Mouse (Mus musculus) kidney, embryonic 16.5 days (tissue): ENCODE measurements around the gene Bcr. TPM values are rescaled to one million over a fixed set of nuclear protein-coding genes. Genes with fewer than 3 reads are reported as not detected.

Experiments
- ATAC-seq: fragments of 200-750 bp; cut with Nextera tagmentation; 2 replicates; pipeline ENCODE4 v1.8.0; 2017; ENCODE audit warnings: moderate TSS enrichment; ENCODE audit not compliant: low FRiP score, low TSS enrichment
- H3K27ac ChIP-seq: fragments of 300-500 bp; sonication (generic); 2 replicates; pipeline ENCODE4 v1.5.1; 2014; ENCODE audit warnings: low read length
- H3K27me3 ChIP-seq: fragments of 300-500 bp; sonication (generic); 2 replicates; pipeline ENCODE4 v1.6.1; 2014; ENCODE audit warnings: low read length, control low read depth, mixed read lengths; ENCODE audit not compliant: insufficient read depth
- H3K36me3 ChIP-seq: fragments of 300-500 bp; sonication (generic); 2 replicates; pipeline ENCODE4 v1.6.1; 2014; ENCODE audit warnings: low read length, control low read depth, mixed read lengths; ENCODE audit not compliant: insufficient read depth
- H3K4me1 ChIP-seq: fragments of 300-500 bp; sonication (generic); 2 replicates; pipeline ENCODE4 v1.6.1; 2014; ENCODE audit warnings: low read length, control low read depth, mixed read lengths; ENCODE audit not compliant: insufficient read depth
- H3K4me2 ChIP-seq: fragments of 300-500 bp; sonication (generic); replicated peaks from 2 replicates; pipeline ENCODE4 v1.6.1; 2014; ENCODE audit warnings: low read depth, low read length
- H3K4me3 ChIP-seq: fragments of 300-500 bp; sonication (generic); 2 replicates; pipeline ENCODE4 v1.5.1; 2014; ENCODE audit warnings: mild to moderate bottlenecking, low read length
- H3K9ac ChIP-seq: fragments of 300-500 bp; sonication (generic); replicated peaks from 2 replicates; pipeline ENCODE4 v1.6.1; 2014; ENCODE audit warnings: low read length
- H3K9me3 ChIP-seq: fragments of 300-500 bp; sonication (generic); 2 replicates; pipeline ENCODE4 v1.6.1; 2016; ENCODE audit warnings: low read length, control low read depth
- WGBS: fragments of 180-500 bp; shearing (Covaris S2); extraction: QIAGEN DNeasy Blood & Tissue Kit; methylation state at CpG from one replicate; pipeline ENCODE4 v1.1.7; 2014; 5-methylcytosine and 5-hydroxymethylcytosine counted together
- polyA plus RNA-seq: library from polyadenylated mRNA; unstranded; fragments of >200 nt; fragmentation: Nextera tagmentation; extraction: Ambion mirVana; gene quantifications from 2 replicates; pipeline ENCODE4 v1.2.1, GENCODE M21; 2015

Bcr gene
- polyA plus RNA-seq, 1 experiment from 2014 or later, result 6.8 TPM

GRCm38 (mm10) chr10:75182151-75182774 is 121.9 kb downstream of the Bcr start:
- no peak; the same call in 1 of the 2 replicates for ATAC-seq
- 25% methylated on average over 14 of the region's 14 CpGs for WGBS

DNA sequence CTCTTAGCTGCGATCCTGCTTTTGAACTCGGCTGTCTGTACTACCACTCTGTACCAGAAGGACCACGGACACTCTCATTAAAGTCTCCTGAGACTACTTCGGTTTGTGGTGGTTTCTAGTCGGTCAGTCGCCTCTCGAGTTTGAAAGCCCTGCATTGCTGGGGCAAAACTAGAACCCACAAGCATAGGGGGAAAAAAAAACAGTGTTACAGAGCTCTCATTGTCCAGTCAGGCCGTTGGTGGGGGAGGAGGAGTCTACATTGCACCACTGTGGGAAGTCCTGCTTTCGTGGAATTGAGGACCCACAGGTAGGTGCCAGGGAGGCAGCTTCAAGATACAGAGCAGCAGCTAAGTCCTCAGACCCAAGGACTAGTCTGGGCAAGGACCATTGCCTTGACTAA is 124.4 kb downstream of the Bcr start:
- H3K4me3 ChIP-seq, result no peak overlapping the region
- no peak overlapping the region for H3K27ac ChIP-seq
- ATAC-seq, result no peak
- H3K9me3 ChIP-seq, result no peaks in the 10 kb centered on the region
- H3K27me3 ChIP-seq, result no peaks in the 10 kb centered on the region
- peaks cover 8% of the 10 kb centered on the region; the same call in 1 of the 2 replicates for H3K4me1 ChIP-seq
- H3K36me3 ChIP-seq, result peaks cover 15% of the 10 kb centered on the region
- no peak overlapping the region for H3K4me2 ChIP-seq
- 89% methylated on average over 9 of the region's 9 CpGs for WGBS
- H3K9ac ChIP-seq, result no peak overlapping the region

More at GRCm38 (mm10) chr10:75182151-75182774, 121.9 kb downstream of the Bcr start:
- H3K27me3 ChIP-seq, result no peaks in the 10 kb centered on the region
- H3K4me2 ChIP-seq, result no peak overlapping the region
- no peak overlapping the region for H3K4me3 ChIP-seq
- H3K9ac ChIP-seq, result no peak overlapping the region
- peaks cover 37% of the 10 kb centered on the region for H3K36me3 ChIP-seq
- H3K9me3 ChIP-seq, result no peaks in the 10 kb centered on the region
- no peak overlapping the region for H3K27ac ChIP-seq
- H3K4me1 ChIP-seq, result peaks cover 1% of the 10 kb centered on the region; the same call in 1 of the 2 replicates

DNA sequence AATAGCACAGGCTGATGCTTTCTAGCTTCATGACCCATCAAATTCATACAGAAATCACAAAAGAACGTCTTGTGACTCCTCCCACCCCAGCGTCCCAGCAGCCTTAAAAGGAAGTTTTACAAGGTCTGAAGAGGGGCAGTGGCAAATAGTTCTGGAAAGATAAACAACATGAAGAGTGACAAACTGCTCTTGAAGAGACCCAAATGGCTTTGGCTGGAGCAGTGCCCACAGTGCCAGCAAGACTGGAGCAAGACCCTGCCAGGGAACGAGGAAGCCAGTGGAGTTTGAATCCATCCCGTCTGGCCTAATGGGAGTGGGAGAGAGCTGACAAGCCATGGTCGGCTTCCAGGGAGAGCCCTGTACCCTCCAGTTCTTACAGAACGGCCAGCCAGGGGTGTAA is 126.2 kb downstream of the Bcr start:
- Histone ChIP-seq H3K36me3 (peaks cover 5% of the 10 kb centered on the region), H3K9me3 (no peaks in the 10 kb centered on the region), H3K27ac (no peak overlapping the region), H3K4me2 (no peak overlapping the region), H3K4me1 (peaks cover 8% of the 10 kb centered on the region; the same call in 1 of the 2 replicates), H3K4me3 (no peak overlapping the region), H3K9ac (no peak overlapping the region), H3K27me3 (no peaks in the 10 kb centered on the region)
- 32% methylated on average over 6 of the region's 6 CpGs for WGBS
- no peak for ATAC-seq

DNA sequence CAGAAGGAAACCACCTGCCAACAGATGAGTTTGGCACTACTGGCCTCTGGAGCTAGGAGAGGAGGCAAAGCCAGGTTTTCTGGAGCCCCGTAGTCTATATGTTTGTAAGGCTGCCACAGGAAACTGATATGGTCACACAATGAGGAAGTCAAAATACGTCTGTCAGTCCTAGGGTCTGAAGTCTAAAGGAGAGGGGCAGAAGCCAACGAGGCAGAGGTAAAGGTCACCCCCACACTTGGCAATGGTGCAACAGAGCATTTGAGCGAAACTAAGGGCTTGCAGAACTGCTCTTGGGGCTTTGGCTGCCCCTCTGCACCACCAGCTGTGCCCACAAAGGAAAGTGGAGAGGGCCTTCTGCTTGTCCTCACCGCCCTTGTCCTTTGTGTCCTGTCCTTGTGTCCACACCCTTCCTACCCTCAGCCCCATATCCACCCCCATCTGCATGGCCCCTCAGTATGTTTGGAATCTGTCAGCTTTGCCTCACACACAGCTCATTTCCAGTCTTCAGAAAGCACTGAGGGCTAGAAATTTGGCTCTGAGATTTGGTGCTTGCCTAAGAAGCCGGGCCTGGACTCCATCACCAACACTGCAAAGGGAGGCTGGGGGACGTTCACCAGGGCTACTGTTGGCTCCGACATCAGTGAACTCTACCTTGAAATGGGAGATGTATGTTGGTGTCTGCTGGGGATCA is 127.1 kb downstream of the Bcr start:
- Histone ChIP-seq H3K4me3 (no peak overlapping the region), H3K9ac (no peak overlapping the region), H3K4me1 (peaks cover 8% of the 10 kb centered on the region; the same call in 1 of the 2 replicates), H3K9me3 (no peaks in the 10 kb centered on the region), H3K27ac (no peak overlapping the region), H3K27me3 (no peaks in the 10 kb centered on the region), H3K4me2 (no peak overlapping the region), H3K36me3 (no peaks in the 10 kb centered on the region)
- 55% methylated on average over 8 of the region's 8 CpGs for WGBS
- no peak for ATAC-seq

DNA sequence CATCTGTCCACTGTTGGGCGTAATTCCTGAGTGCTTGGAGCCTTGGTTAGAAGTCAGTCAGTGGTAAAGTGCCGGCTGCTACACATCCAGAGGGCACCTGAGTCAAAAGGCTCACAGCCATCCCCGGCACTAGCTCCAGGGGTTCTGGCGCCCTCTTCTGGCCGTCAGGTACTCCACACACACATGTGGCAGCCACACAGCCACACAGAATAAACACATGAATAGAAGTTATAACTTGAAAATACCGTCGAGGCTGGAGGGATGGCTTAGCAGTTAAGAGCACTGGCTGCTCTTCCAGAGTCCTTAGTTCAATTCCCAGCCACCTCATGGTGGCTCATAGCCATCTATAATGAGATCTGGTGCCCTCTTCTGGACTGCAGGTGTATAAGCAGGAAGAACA is 131.3 kb downstream of the Bcr start:
- H3K36me3 ChIP-seq, result no peaks in the 10 kb centered on the region
- no peak overlapping the region for H3K9ac ChIP-seq
- no peak overlapping the region for H3K4me3 ChIP-seq
- WGBS, result 57% methylated on average over 7 of the region's 7 CpGs
- H3K9me3 ChIP-seq, result no peaks in the 10 kb centered on the region; the same call in 1 of the 2 replicates
- no peak overlapping the region for H3K4me2 ChIP-seq
- peaks cover 8% of the 10 kb centered on the region; the same call in 1 of the 2 replicates for H3K4me1 ChIP-seq
- no peaks in the 10 kb centered on the region for H3K27me3 ChIP-seq
- ATAC-seq, result no peak
- no peak overlapping the region for H3K27ac ChIP-seq

DNA sequence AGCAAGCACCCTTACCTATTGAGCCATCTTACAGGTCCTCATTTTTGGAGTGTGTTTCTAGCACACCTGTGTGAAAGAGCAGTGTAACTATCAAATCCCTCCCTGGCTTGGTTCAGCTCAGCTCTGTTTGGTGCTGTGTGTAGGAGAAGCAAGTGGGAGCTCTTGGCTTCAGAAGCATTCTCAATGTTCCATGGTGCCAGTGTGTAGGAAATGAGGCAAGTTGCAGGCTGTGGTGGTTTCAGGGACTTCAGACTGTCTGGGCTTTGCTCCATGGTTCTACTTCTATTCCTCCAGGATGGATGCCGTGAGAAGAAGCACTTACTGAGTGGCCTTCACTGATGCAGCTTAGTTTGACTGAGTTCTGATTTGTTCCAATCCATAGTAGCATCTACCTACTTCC is 137.4 kb downstream of the Bcr start:
- no peaks in the 10 kb centered on the region; the same call in 1 of the 2 replicates for H3K9me3 ChIP-seq
- H3K27me3 ChIP-seq, result no peaks in the 10 kb centered on the region
- no peak overlapping the region for H3K27ac ChIP-seq
- no peak for ATAC-seq
- no peak overlapping the region for H3K4me2 ChIP-seq
- H3K4me1 ChIP-seq, result no peaks in the 10 kb centered on the region
- no peak overlapping the region for H3K9ac ChIP-seq
- no peak overlapping the region for H3K4me3 ChIP-seq
- WGBS, result 92% methylated on average over 1 of the region's 1 CpGs
- no peaks in the 10 kb centered on the region for H3K36me3 ChIP-seq

- no peaks in the 10 kb centered on the region for H3K27me3 ChIP-seq
- ATAC-seq, result no peak
- no peaks in the 10 kb centered on the region for H3K4me1 ChIP-seq
- H3K4me2 ChIP-seq, result no peak overlapping the region
- H3K36me3 ChIP-seq, result no peaks in the 10 kb centered on the region
- H3K4me3 ChIP-seq, result no peak overlapping the region
- no peak overlapping the region for H3K9ac ChIP-seq
- no peak overlapping the region for H3K27ac ChIP-seq
- 79% methylated on average over 1 of the region's 1 CpGs for WGBS
- H3K9me3 ChIP-seq, result no peaks in the 10 kb centered on the region
Observed at GRCm38 (mm10) chr10:75200733-75201132, 140.3 kb downstream of the Bcr start.

- WGBS, result 19% methylated on average over 4 of the region's 4 CpGs
- Histone ChIP-seq H3K27ac (no peak overlapping the region), H3K9ac (no peak overlapping the region), H3K4me2 (no peak overlapping the region), H3K9me3 (no peaks in the 10 kb centered on the region), H3K4me1 (no peaks in the 10 kb centered on the region; the same call in 1 of the 2 replicates), H3K4me3 (no peak overlapping the region), H3K27me3 (no peaks in the 10 kb centered on the region), H3K36me3 (no peaks in the 10 kb centered on the region)
- ATAC-seq, result no peak
Observed at GRCm38 (mm10) chr10:75206192-75206591, 145.8 kb downstream of the Bcr start.

- no peaks in the 10 kb centered on the region for H3K36me3 ChIP-seq
- H3K4me3 ChIP-seq, result no peak overlapping the region
- WGBS, result 89% methylated on average over 3 of the region's 3 CpGs
- no peak for ATAC-seq
- peaks cover 7% of the 10 kb centered on the region for H3K4me1 ChIP-seq
- no peaks in the 10 kb centered on the region for H3K9me3 ChIP-seq
- H3K9ac ChIP-seq, result no peak overlapping the region
- H3K4me2 ChIP-seq, result no peak overlapping the region
- no peak overlapping the region for H3K27ac ChIP-seq
- no peaks in the 10 kb centered on the region for H3K27me3 ChIP-seq
Observed at GRCm38 (mm10) chr10:75210841-75211240, 150.4 kb downstream of the Bcr start.
